Mouse (Mus musculus) spleen, postnatal 10 days (tissue): ENCODE results near the gene Hadh.

ENCODE experiments used
- DNase-seq, 2 experiments: peaks; one replicate each; pipeline ENCODE4 v3.0.0; 2021 to 2022; ENCODE audit warnings: low spot score in 2 of 2

Hadh gene

DNA sequence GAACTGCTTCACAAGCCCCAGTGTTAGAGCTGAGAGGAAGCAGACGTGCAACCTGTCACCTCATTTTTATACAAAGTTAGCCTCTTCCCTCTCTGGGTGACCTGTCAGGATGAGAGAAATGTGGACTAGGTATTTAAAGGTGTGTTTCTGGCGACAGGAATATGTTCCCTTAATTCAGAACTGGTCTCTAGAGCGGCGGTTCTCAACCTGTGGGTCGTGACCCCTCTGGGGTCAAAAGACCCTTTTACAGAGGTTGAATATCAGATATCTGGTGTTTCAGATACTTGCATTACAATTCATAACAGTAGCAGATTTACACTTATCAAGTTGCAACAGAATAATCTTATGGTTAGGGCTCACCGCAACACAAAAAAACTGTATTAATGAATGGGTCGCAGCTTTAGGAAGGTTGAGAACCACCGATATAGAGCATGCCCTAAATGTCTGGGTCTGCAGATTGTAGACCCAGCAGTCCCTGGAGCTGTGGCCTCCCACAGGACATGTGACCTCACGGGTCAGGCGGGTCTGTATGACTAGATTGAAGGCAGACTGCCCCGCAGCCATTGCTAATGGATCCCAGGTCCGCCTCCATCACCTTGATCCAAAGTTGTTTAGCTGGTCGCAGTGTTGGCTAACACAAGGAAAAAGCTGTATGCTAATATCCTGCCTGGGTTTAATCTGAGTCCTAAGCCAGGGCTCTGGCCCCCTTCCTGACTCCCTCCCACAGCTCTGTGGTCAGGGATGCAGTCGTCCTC is 53.1 kb downstream of the Hadh start:
- no peak for DNase-seq

DNA sequence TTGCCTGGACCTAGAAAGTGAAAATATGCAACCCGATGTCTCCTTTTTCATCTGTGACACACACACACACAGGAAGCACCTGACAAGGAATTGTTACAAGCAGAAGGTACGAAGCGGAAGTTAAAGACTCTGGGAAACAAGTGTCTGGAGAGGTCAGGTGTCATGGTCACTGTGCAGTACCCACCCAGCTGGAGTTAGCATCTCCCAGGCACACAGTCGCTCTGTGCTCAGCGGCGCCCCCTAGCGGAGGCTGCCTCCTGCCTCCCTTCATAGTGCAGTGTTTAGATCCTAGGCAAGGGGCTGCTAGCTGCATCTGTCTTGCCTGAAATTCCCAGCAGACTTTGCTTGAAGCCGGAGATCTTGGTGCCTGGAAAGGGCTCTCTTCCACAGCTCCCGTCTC is 57.1 kb downstream of the Hadh start:
- peak; percentile 33 to 74 for DNase-seq

DNA sequence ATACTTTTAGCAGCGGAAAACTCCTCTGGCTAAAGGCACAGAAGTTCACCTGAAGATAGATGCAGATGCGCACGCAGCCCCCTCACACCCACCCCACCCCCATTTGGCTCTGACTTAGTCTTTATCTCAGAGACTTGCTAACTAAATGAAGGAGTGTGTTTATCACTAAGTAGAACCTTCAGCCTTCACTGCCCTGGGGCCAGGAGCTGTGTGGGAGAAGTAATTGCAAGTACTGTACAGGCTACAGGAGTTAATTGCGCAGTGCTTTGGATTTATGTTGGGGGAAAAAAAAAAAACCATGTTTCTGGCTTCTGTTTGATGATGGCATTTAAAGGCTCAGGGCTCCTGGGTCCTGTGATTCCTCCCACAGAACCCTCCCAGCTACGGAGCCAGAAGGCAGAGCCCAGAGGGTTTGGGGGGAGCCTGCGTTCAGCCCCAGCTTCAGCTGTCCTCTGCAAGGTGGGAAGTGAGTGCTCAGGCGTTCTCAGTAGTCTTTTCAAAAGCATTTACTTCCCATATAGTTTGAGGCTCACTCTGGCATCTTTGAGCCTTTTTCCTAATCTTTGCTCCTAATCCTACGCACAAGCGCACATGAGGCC is 57.7 kb downstream of the Hadh start:
- DNase-seq: no peak

DNA sequence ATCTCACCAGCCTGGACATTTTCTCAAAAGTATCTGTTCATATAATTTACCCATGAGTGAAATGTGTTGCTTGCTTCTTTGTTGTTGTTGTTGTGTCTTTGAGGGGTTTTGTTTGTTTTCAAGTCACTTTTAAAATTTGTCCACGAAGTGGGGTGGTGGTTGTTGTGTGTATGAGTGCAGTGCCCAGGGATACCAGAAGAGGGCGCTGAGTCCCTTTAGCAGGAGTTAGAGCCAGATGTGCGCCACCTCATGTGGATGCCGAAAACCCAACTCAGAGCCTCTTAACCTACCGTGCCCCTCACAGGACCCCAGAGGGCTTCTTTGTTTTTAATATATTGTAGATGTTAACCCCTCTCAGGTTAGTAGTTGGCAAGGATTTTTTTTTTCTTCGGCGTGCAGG is 59.7 kb downstream of the Hadh start:
- DNase-seq: peak in 1 of 2 experiments; percentile 28

DNA sequence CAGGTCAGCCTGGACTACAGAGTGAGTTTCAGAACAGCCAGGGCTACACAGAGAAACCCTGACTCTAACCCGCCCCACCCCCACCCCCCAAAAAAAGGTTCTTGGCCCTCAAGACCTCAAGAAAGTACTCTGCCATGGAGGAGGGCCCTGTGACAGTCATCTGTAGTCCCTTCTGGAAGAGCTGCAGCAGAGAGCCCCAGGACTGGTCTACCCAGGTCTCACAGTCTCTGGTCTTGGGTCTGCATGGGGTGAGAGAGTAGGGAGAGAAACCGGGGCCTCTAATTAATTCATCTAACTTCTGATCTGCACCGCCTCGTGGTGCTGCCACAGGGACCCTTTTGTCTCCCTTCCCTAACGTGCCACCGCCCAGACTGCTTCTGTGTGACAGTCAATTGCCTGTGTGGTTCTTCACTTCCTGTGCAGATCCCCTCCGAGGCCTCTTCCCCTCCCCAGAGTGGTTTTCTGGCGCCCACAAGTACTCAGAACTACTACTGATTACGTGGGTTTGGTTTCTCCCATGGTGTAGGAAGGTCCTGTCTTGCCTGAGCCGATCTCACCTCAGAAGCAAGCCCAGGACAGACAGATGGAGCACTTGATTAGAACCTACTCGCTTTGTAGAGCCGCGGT is 63.5 kb downstream of the Hadh start:
- peak; percentile 17 to 62 for DNase-seq

DNA sequence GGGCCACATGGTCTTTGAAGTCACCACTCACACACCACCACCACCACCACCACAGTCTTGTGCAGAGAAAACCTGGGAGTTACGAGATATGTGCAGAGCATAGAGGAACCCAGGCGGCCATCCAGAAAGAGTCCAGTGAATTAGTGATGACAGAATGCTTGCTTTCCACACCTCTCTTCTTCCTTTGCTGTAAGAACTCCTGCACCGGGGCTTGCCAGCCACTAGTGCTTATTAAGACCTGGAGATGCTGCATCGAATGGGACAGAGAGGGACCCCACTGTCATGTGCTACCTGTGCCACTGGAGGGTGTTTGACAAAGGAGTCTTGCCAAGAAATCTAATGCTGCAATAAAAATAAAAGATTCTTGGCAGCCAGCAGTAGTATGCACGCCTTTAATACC is 64.1 kb downstream of the Hadh start:
- no peak for DNase-seq

DNA sequence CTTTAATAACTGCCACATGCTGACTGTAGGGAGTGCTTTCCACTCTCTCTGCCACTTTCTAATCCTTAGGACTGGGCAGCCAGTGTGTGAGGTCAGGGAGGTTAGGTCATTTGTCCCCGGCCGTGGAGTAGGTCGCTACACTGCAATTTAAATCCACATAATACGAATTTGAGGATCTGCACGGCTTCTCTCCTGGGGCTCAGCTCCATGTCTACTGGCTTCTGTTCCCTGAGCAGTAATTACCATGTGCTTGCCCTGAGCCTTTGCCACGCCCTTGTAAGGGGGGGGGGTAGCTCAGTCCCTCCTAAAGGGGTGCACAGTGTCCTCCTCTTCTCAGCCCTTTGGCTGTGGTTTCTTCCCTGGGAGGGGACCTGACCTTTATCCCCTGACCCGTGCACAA is 69.6 kb downstream of the Hadh start:
- no peak for DNase-seq

DNA sequence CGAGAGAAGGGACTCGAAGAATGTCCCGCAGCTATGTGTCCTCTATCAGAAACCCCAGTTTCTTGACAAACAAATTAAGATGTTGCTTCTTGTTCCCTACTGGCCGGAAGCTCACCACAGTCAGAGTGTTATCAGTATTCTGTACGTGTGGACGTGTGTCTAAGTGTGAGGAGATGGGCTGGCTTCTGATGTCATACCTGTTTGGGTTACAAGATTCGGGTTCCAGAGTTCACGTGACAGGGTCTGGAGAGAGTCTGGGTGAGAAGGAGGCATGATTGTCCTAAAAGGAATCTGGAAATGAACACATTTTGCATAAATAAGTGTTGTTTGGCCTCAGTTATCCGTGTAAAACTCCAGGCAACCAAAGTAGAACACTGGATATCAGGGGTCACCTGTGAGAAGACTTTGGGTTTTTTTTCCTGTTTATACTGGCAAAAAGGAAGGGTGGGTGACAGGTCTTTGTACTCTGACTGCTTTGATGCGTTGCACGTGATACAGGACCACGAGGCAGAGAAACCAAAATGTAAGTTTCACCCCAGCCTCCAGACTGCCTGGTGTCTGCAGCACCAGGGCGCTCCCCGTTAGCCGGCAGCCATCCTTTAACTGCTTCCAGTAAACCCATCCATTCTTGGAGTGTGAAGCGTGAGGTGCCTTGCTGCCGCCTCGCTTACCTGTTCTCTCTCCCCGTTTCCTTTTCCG is 72.2 kb downstream of the Hadh start:
- DNase-seq: no peak

DNA sequence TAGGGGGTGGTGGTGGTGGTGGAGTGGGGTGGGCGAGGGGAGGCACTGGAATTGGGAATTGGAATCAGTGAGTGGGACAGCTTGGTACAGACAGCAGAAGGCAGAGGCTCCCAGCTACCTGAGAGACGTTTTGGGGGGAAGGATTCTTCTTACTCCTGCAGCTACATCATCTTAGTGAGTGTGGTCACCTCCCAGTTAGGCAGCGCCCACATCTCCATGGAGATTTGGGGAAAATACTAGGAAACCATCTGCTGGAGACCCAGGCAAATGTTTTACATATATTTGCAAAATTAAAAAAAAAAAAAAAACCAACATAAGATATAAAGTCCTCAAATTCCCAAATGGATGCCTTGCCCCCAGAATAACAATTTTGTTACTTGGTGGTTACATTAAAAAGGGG is 72.9 kb downstream of the Hadh start:
- DNase-seq: no peak

DNA sequence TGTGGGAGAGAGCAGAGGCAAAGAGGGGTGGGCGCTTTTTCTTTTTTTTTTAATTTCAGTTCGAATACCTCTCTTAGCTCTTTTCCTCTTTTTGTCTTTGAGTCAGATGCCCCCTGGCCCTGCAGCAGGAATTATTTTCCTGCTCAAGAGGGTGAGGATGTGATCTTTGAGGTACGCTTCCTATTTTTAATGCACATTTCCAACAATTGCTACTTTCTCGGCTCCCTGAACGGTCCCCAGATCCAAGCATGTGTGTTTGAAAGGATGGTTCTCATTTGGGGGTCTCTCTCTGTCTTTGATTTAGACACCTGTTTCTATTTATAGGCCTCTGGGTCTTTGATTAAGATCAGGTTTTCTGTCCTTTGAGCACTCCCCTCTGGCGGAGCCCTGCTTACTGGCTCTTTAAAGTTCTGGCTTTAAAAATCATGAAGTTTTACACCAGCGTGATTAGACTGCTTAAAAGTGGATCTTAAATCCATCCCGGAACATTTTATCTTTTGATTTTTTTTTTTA is 75.3 kb downstream of the Hadh start:
- DNase-seq: no peak

DNA sequence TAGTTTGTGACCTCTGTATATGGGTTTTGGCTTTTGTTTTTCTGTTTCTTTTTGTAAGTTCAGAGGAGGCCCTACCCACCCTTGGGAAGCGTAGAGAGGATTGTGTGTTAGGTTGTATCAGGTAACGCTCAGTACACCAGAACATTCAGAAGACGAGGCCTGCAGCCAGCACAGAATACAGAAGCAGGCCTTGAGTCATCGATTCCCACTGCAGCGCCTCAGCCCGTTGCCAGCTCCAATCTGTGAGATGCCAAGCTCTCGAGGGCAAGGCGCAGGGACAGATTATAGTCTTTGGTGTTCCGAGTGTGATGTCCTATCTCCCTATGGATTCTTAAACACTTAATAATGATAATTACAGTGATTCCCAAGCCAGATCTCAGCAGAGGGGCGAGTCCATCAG is 75.9 kb downstream of the Hadh start:
- no peak for DNase-seq

DNA sequence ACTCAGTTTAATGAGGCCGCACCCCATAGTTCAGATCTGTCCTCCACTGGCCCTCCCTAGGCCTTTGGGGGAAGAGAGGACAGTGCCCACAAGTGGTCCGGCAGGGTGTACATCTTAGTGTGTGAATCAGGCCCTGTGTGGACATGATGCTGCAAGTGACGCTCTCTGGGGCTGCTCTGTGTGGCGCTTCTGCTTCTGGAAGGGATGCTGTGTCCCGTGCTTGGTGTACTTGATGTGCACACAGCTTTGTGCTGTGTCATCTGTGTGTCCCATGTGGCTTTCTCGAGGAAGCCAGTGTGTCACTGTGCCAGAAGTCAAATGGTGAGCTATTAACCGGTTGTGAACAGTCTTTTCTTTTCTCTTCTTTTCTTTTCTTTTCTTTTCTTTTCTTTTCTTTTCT is 80.4 kb downstream of the Hadh start:
- no peak for DNase-seq

DNA sequence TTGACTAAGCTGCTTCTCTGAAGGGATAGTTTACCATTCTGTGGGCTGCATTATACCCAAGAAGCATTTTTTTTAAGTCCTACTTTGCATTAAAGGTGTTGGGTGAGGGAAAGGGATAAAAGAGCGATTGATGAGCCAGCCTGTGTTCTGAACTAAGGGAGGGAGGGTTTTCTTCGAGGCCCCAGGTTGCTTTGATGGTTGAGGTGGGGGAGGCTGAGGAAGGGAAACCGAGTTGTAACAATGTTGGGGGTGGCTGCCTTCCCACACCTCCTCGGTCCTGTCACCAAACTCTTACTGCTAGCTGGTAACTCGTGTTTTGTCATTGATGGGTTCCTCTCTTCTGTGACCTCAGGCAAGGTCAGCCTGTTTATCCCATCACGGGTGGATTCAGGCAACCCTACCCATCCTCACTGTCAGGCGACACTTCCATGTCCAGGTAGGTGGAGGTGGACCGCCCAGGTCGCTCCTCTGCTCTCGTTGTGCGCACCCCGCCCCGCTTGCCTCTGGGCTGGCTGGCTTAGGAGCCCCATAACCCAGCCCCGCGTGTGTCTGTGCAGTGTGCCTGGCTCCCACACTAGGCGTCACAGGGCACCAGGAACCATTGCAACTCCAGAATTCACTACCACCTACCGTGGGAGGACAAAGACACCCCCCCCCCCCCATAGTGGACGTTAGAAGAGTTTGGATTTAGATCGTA is 81.1 kb downstream of the Hadh start:
- DNase-seq: no peak

DNA sequence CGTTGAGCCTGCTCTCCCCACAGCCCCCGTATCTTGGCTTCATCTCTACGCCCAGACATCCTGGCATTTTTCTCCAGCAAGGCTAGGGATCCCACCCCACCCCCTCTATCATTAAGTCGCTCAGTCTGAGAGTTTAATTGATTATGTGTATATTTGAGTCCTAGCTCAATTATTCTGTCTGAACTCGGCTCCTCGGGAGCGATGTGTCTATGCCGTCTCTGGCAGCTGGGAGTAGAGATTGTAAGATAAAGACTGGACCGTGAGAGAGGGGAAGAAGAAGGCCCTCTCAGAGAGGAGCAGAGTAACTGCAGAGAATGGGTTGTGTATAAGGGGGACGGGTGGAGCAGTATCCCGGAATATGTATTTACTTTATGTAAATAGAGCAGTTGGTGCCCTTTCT is 81.7 kb downstream of the Hadh start:
- DNase-seq: no peak

DNA sequence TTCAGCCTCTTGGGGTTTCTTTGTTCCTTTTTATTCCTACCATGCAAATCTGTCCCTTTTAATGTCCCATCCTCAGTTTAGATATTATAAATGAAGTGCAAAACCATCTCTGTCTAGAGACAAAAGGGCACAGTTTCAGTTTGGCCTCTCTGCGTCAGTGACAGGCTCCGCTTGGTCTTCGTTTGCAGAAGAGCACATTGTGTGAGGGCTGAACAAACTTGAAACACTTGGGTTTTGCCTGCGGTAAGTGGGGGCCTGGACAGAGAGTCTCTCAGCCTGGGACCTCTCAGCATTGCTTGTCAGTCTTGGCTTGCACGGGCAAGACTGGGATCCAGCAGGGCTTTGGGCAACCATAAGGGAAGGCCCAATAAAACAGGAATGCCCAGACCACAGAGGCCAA is 85.7 kb downstream of the Hadh start:
- no peak for DNase-seq
